Mouse (Mus musculus) intestine, embryonic 16.5 days (tissue): ENCODE measurements around the gene Fgd4. TPM values are rescaled to one million over a fixed set of nuclear protein-coding genes. Genes with fewer than 3 reads are reported as not detected.

Experiments
- ATAC-seq: fragments of 200-750 bp; cut with Nextera tagmentation; 2 replicates; pipeline ENCODE4 v1.8.0; 2017; ENCODE audit warnings: moderate TSS enrichment, moderate library complexity
- H3K27ac ChIP-seq: fragments of 300-500 bp; sonication (generic); 2 replicates; pipeline ENCODE4 v1.5.1; 2014; ENCODE audit warnings: mild to moderate bottlenecking, low read length
- H3K27me3 ChIP-seq: fragments of 300-500 bp; sonication (generic); replicated peaks from 2 replicates; pipeline ENCODE4 v1.6.1; 2014; ENCODE audit warnings: low read length, control low read depth, mixed read lengths; ENCODE audit not compliant: control insufficient read depth, insufficient read depth
- H3K36me3 ChIP-seq: fragments of 300-500 bp; sonication (generic); 2 replicates; pipeline ENCODE4 v1.6.1; 2014; ENCODE audit warnings: low read length, control low read depth; ENCODE audit not compliant: control insufficient read depth, insufficient read depth
- H3K4me1 ChIP-seq: fragments of 300-500 bp; sonication (generic); 2 replicates; pipeline ENCODE4 v1.6.1; 2014; ENCODE audit warnings: low read length, control low read depth, mixed read lengths; ENCODE audit not compliant: control insufficient read depth, insufficient read depth
- H3K4me2 ChIP-seq: fragments of 300-500 bp; sonication (generic); 2 replicates; pipeline ENCODE4 v1.6.1; 2014; ENCODE audit warnings: low read depth, low read length, control low read depth
- H3K4me3 ChIP-seq: fragments of 300-500 bp; sonication (generic); 2 replicates; pipeline ENCODE4 v1.5.1; 2014; ENCODE audit warnings: mild to moderate bottlenecking, low read length
- H3K9ac ChIP-seq: fragments of 300-500 bp; sonication (generic); 2 replicates; pipeline ENCODE4 v1.6.1; 2014; ENCODE audit warnings: low read depth, low read length
- H3K9me3 ChIP-seq: fragments of 300-500 bp; sonication (generic); 2 replicates; pipeline ENCODE4 v1.6.1; 2016; ENCODE audit warnings: low read length, control low read depth; ENCODE audit not compliant: control insufficient read depth
- WGBS: fragments of 180-500 bp; shearing (Covaris S2); extraction: QIAGEN DNeasy Blood & Tissue Kit; methylation state at CpG from one replicate; pipeline ENCODE4 v1.1.7; 2014; 5-methylcytosine and 5-hydroxymethylcytosine counted together
- polyA plus RNA-seq: library from polyadenylated mRNA; unstranded; fragments of >200 nt; fragmentation: Nextera tagmentation; extraction: Ambion mirVana; gene quantifications from 2 replicates; pipeline ENCODE4 v1.2.1, GENCODE M21; 2015

The Fgd4 gene
- polyA plus RNA-seq, 1 experiment from 2014 or later, result 13.0 TPM

DNA sequence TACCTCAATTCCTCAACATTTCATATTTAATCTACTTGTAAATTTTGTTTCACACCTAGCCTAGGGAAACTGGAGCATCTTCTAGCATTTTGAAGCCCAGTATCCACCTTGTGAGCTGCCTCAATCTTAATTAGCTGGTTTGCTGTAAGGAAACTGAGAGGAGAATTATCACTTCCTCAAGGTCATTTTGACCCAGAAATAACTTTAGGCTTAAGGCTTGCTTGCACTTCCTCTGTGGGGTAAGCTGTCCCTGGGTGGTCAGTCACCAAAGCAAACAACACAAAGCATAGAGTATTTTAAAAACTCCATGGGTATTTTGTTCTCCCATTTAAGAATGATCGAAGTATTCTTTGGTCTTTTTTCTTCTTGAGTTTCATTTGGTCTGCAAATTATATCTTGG, 27.2 kb downstream of the Fgd4 start:
- no peak for ATAC-seq
- Histone ChIP-seq H3K27ac (no peak overlapping the region), H3K4me2 (no peak overlapping the region), H3K9me3 (no peaks in the 10 kb centered on the region), H3K4me3 (no peak overlapping the region), H3K27me3 (no peaks in the 10 kb centered on the region), H3K9ac (no peak overlapping the region), H3K4me1 (no peaks in the 10 kb centered on the region), H3K36me3 (no peaks in the 10 kb centered on the region)
- WGBS, result 88% methylated on average over 1 of the region's 1 CpGs

DNA sequence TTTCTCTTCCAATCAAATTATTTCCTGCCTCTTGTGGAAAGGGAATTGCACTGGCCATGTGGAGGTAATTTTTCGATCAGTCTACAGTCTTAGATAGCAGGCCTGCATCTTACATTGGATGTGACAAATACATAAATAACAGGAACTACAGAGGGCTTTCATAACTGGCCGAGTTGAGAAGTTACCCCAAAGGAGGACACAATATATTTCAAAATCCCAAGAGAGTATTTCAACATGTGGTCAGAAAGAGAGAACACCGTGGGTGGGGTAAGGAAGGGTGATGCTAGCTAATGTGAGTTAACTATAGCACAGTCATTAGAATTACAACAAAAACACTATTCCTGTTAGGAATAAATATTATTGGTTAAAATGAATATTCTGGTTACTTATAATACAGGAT, 29.0 kb downstream of the Fgd4 start:
- H3K9ac ChIP-seq, result no peak overlapping the region
- 0 out of 2 replicates have a peak, but pooled peaks cover under 1% of the 10 kb centered on the region for H3K4me1 ChIP-seq
- WGBS, result 74% methylated on average over 3 of the region's 3 CpGs
- H3K27me3 ChIP-seq, result no peaks in the 10 kb centered on the region
- no peak for ATAC-seq
- H3K4me3 ChIP-seq, result no peak overlapping the region
- H3K4me2 ChIP-seq, result no peak overlapping the region
- no peak overlapping the region for H3K27ac ChIP-seq
- no peaks in the 10 kb centered on the region for H3K36me3 ChIP-seq
- no peaks in the 10 kb centered on the region for H3K9me3 ChIP-seq

GRCm38 (mm10) chr16:16566786-16567185, 33.6 kb downstream of the Fgd4 start:
- Histone ChIP-seq H3K4me1 (peaks cover 2% of the 10 kb centered on the region; the same call in 1 of the 2 replicates), H3K4me2 (no peak overlapping the region), H3K9me3 (no peaks in the 10 kb centered on the region), H3K36me3 (no peaks in the 10 kb centered on the region), H3K9ac (no peak overlapping the region), H3K27ac (no peak overlapping the region), H3K4me3 (no peak overlapping the region), H3K27me3 (no peaks in the 10 kb centered on the region)
- WGBS, result 58% methylated on average over 1 of the region's 1 CpGs
- no peak for ATAC-seq

DNA sequence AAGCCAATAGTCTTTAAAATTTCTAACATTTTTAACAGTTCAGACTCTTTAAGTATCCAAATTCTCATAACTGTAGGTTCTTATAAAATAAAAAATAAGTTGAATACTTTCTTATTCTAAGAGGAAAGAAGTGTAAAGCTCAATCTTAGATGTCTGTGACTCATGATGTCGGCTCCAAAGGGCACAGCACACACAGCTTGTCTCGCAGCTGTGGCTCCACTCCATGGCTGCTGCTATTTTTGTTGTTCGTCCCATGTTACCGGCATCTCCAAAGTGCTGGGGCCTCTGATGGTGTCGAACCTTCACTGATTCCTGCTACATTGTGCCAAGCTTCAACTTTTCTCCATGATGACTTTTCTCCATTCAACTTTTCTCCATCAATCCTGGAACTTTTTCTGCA, 34.1 kb downstream of the Fgd4 start:
- no peak overlapping the region for H3K27ac ChIP-seq
- peaks cover 2% of the 10 kb centered on the region; the same call in 1 of the 2 replicates for H3K4me1 ChIP-seq
- no peaks in the 10 kb centered on the region for H3K27me3 ChIP-seq
- no peaks in the 10 kb centered on the region for H3K36me3 ChIP-seq
- H3K4me2 ChIP-seq, result no peak overlapping the region
- H3K9ac ChIP-seq, result no peak overlapping the region
- H3K4me3 ChIP-seq, result no peak overlapping the region
- 79% methylated on average over 5 of the region's 5 CpGs for WGBS
- ATAC-seq, result peak; percentile 82
- H3K9me3 ChIP-seq, result no peaks in the 10 kb centered on the region

DNA sequence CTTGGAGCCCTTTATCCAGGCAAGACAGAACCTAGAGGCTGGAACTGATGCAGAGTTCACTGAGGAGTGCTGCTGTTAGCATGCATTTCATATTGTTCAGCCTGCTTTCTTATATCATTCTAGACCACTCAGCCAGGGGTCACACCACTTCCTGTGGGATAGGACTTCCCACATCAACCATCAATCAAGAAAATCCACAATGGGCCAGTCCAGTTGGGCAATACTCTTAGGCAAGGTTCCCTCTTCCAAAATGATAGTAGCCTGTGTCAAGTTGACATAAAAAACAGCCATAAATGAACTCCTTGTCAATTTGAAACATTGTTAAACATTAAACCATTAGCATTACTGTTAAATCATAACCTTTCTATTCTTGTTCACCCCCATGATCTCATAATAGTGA, 34.6 kb downstream of the Fgd4 start:
- H3K27me3 ChIP-seq, result no peaks in the 10 kb centered on the region
- peaks cover 2% of the 10 kb centered on the region; the same call in 1 of the 2 replicates for H3K4me1 ChIP-seq
- peak; percentile 48; the same call in 1 of the 2 replicates for ATAC-seq
- H3K4me3 ChIP-seq, result no peak overlapping the region
- no peak overlapping the region for H3K4me2 ChIP-seq
- H3K27ac ChIP-seq, result 0 out of 2 replicates have a peak overlapping the region, but pooled peaks have one; percentile 37
- no peaks in the 10 kb centered on the region for H3K36me3 ChIP-seq
- no peaks in the 10 kb centered on the region for H3K9me3 ChIP-seq
- no peak overlapping the region for H3K9ac ChIP-seq

- no peak overlapping the region for H3K27ac ChIP-seq
- H3K27me3 ChIP-seq, result no peaks in the 10 kb centered on the region
These were observed 39.6 kb downstream of the Fgd4 start for GRCm38 (mm10) chr16:16560718-16561117.

GRCm38 (mm10) chr16:16559878-16560531, 40.3 kb downstream of the Fgd4 start:
- peak overlapping the region; percentile 9 for H3K4me3 ChIP-seq
- H3K27ac ChIP-seq, result peak overlapping the region; percentile 49
- WGBS, result 7% methylated on average over 9 of the region's 9 CpGs

More at GRCm38 (mm10) chr16:16560718-16561117, 39.6 kb downstream of the Fgd4 start:
- Histone ChIP-seq H3K9me3 (no peaks in the 10 kb centered on the region), H3K9ac (no peak overlapping the region), H3K4me1 (no peaks in the 10 kb centered on the region; the same call in 1 of the 2 replicates), H3K4me3 (no peak overlapping the region), H3K4me2 (no peak overlapping the region), H3K36me3 (no peaks in the 10 kb centered on the region)
- no peak for ATAC-seq

DNA sequence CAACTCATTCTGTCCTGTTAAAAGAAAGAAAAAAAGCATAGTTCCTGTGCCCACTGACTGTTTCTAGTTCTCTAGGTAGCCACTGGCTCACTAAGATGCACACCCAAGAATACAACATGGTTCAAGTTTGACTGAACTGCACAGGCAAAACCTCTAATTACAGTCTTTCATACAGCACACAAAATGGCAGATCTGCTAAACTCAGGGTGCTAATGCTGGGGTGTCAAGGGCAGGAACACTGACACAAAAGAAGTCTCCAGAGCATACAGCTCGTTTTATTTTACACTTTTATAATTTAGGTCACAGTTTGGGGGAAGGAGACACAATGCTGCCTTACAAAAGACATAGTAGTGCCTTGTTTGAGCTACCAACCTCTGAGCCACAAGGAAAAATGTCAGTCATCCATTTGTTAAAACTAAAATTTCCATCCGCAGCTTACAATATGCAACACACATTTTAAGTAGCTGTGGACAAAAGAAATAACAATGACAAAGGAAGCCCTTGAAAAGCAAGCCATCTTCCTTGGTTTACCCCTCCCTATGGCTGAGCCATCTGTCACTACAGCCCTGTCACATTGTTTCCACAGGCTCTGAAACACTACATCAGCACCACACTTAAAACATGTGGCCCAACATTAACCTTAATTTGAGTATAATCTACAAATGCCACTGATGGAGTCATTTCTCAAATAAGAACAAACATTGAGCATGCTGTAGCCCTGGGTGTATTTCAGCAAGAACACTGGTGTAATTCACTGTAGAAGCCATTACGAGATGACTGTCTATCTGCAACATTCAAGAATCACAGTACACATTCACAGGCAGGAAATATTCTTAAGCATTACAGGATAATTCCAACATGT, 41.1 kb downstream of the Fgd4 start:
- Histone ChIP-seq H3K4me2 (peak overlapping the region; percentile 24), H3K36me3 (no peaks in the 10 kb centered on the region), H3K4me3 (peak overlapping the region; percentile 9), H3K4me1 (peaks cover 2% of the 10 kb centered on the region; the same call in 1 of the 2 replicates), H3K27ac (peak overlapping the region; percentile 49), H3K27me3 (no peaks in the 10 kb centered on the region), H3K9ac (no peak overlapping the region), H3K9me3 (no peaks in the 10 kb centered on the region)
- ATAC-seq, result no peak
- WGBS, result 55% methylated on average over 3 of the region's 3 CpGs

More at GRCm38 (mm10) chr16:16559878-16560531, 40.3 kb downstream of the Fgd4 start:
- no peaks in the 10 kb centered on the region for H3K9me3 ChIP-seq
- H3K36me3 ChIP-seq, result no peaks in the 10 kb centered on the region
- H3K4me2 ChIP-seq, result peak overlapping the region; percentile 24
- no peaks in the 10 kb centered on the region; the same call in 1 of the 2 replicates for H3K4me1 ChIP-seq
- H3K27me3 ChIP-seq, result no peaks in the 10 kb centered on the region
- peak; percentile 99 for ATAC-seq
- no peak overlapping the region for H3K9ac ChIP-seq

GRCm38 (mm10) chr16:16557738-16558137, 42.6 kb downstream of the Fgd4 start:
- H3K9me3 ChIP-seq, result no peaks in the 10 kb centered on the region
- H3K27me3 ChIP-seq, result no peaks in the 10 kb centered on the region
- H3K4me3 ChIP-seq, result no peak overlapping the region
- H3K36me3 ChIP-seq, result no peaks in the 10 kb centered on the region
- ATAC-seq, result no peak
- H3K27ac ChIP-seq, result no peak overlapping the region
- peaks cover 3% of the 10 kb centered on the region; the same call in 1 of the 2 replicates for H3K4me1 ChIP-seq
- H3K9ac ChIP-seq, result no peak overlapping the region
- H3K4me2 ChIP-seq, result no peak overlapping the region
- WGBS, result 74% methylated on average over 4 of the region's 4 CpGs
